Mouse (Mus musculus) neutrophil, adult 83 days (primary cell): ENCODE results near the gene Fam47c. TPM values are rescaled to one million over a fixed set of nuclear protein-coding genes. Genes with fewer than 3 reads are reported as not detected.

Experiments used
- total RNA-seq, 2 experiments: library from RNA; stranded (reverse); gene quantifications; one replicate each; pipeline ENCODE4 v1.2.4; 2023

Gene Fam47c
- total RNA-seq: not detected

GRCm38 (mm10) chrX:78737463-78737862 is at the start of gene Fam47c:
Gene Fam47c, plus strand, starts transcription at chrX:78737763.

Other genes with a start within 250 kb of the Fam47c start
- 1 to 10 TPM; 1.1 to 1.5 TPM for gene Prrg1, start 153.9 kb upstream of the Fam47c start, total RNA-seq